Mouse (Mus musculus): ENCODE results near the gene Mctp2. TPM values are rescaled to one million over a fixed set of nuclear protein-coding genes. Genes with fewer than 3 reads are reported as not detected.

The Mctp2 gene
- 10 to 100 TPM; 37.5 to 46.3 TPM for total RNA-seq (2023)

DNA sequence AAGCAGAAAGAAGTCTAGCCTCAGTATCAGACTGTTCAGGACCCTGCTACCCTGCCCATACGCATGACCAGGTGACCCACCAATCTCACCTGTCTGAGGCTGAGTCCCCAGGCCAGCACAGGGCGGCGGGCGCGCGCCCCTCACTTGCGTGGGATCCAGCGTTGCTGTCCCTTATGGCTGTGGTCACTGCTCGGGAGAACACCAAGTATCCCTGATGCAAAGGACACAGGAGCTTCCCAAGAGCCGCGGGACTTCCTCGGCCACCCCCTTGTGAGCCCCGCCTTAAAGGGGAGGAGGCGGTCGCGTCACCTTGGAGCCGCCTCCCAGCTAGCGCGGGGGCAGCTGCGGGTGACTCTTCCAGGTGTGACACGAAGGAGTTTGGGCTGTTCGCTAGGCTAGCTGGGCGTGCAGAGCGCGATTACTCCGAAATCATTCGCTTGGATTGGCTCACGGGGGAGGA lies at the start of gene Mctp2:
Gene Mctp2 (minus strand): TSS at position 227 of the 460 bp plus-strand sequence.

All from neutrophil, adult 83 days (primary cell).